Mouse (Mus musculus): ENCODE measurements around the gene Pgp. TPM values are rescaled to one million over a fixed set of nuclear protein-coding genes. Genes with fewer than 3 reads are reported as not detected.
A peak's percentile ranks its signal among the peaks of the same experiment; 100 is the strongest.

Gene Pgp
- total and polyA plus RNA-seq, 2 experiments from 2014 or later: 74.1 to 94.1 TPM

DNA sequence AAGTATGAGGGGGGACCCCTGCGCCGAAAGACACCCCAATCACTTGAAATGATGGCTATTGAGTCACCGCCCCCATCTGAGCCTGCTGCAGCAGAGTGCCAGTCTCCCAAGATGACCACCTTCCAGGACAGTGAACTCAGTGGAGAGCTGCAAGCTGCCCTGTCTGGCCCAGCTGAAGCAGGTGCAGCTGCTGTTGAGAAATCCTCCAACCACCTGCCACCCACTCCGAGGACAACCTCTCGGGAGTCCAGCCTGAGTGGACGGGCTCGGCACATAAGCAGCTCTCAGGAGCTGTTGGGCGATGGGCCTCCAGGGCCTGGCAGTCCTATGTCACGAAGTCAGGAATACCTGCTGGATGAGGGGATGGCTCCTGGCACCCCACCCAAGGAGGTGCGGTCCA lies 33.9 kb downstream of the Pgp start:
- no peak for TF ChIP-seq CTCF (IDR thresholded peaks at IDR 0.05; ENCODE audit: low read depth)

DNA sequence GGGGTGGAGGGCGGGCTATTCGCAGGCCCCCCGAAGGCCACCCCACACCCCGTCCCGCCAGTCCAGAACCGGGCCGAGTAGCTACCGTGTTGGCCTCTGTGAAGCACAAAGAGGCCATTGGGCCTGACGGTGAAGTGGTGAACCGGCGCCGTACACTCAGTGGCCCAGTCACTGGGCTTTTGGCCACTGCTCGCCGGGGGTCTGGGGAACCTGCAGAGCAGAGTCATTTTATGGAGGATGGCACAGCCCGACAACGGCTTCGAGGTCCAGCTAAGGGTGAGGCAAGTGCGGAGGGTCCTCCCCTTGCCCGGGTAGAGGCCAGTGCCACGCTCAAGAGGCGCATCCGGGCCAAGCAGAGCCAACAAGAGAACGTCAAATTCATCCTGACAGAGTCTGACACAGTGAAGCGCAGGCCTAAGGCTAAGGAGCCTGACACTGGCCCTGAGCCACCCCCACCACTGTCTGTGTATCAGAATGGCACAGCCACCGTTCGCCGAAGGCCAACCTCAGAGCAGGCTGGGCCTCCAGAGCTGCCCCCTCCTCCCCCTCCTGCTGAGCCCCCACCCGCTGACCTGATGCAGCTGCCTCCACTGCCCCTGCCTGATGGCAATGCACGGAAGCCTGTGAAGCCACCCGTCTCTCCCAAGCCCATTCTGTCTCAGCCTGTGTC lies 35.2 kb downstream of the Pgp start:
- no peak overlapping the region for H3K4me2 ChIP-seq (ENCODE audit: low read depth, low read length)
- peak overlapping the region; percentile 21; the same call in 1 of the 2 replicates for H3K9ac ChIP-seq (replicated peaks; ENCODE audit: low read length)
- 0 out of 2 replicates have a peak, but pooled peaks cover 2% of the 10 kb centered on the region for H3K4me1 ChIP-seq (ENCODE audit: insufficient read depth, low read length)
- 78% methylated on average over 30 of the region's 30 CpGs for WGBS
- peak overlapping the region; percentile 67 for H3K27ac ChIP-seq
- no peak overlapping the region for H3K4me3 ChIP-seq (ENCODE audit: low read length)
- DNase-seq (ENCODE audit: low spot score) (no peak), ATAC-seq (no peak)
- no peaks in the 10 kb centered on the region for H3K9me3 ChIP-seq (ENCODE audit: low read length)
- no peak for TF ChIP-seq CTCF (IDR thresholded peaks at IDR 0.05; ENCODE audit: low read depth)
- peaks cover 60% of the 10 kb centered on the region for H3K36me3 ChIP-seq (ENCODE audit: insufficient read depth, low read length)
- H3K27me3 ChIP-seq (ENCODE audit: insufficient read depth, low read length): no peaks in the 10 kb centered on the region

More for the DNA sequence above, 33.9 kb downstream of the Pgp start:
- Histone ChIP-seq H3K9me3 (ENCODE audit: low read length) (no peaks in the 10 kb centered on the region), H3K9ac (replicated peaks; ENCODE audit: low read length) (no peak overlapping the region), H3K4me2 (ENCODE audit: low read depth, low read length) (no peak overlapping the region), H3K4me1 (ENCODE audit: insufficient read depth, low read length) (0 out of 2 replicates have a peak, but pooled peaks cover 2% of the 10 kb centered on the region), H3K27me3 (ENCODE audit: insufficient read depth, low read length) (no peaks in the 10 kb centered on the region), H3K4me3 (ENCODE audit: low read length) (no peak overlapping the region), H3K36me3 (ENCODE audit: insufficient read depth, low read length) (peaks cover 60% of the 10 kb centered on the region), H3K27ac (no peak overlapping the region)
- DNase-seq (ENCODE audit: low spot score) (no peak), ATAC-seq (no peak)
- WGBS: 90% methylated on average over 10 of the region's 10 CpGs

DNA sequence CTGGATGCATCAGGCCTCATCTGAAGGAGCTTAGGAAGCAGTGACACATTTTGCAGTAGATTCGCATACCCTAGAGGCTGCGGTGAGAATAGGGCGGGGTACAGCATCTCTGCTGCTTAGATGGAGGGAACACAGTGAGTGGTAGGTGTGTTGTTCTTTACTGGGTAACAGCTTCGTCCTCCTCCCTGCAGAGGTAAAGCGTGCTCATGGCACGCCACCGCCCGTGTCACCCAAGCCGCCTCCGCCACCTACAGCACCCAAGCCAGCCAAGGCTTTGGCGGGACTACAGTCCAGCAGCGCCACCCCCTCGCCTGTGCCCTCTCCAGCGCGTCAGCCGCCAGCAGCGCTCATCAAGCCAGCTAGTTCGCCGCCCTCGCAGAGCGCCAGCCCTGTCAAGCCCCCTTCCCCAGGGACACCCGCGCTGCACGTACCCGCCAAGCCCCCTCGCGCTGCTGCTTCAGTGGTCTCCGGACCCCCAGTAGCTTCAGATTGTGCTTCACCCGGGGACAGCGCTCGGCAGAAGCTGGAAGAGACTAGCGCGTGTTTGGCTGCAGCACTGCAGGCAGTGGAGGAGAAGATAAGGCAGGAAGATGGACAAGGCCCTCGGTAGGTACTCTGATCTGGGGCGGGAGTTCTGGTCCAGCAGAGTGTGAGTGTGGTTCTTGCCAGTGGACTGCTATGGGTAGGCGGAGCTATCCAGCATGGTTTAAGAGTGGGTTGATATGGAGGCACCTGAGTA lies 36.3 kb downstream of the Pgp start:
- no peak for TF ChIP-seq CTCF (IDR thresholded peaks at IDR 0.05; ENCODE audit: low read depth)
- Histone ChIP-seq H3K9ac (replicated peaks; ENCODE audit: low read length) (peak overlapping the region; percentile 21; the same call in 1 of the 2 replicates), H3K9me3 (ENCODE audit: low read length) (no peaks in the 10 kb centered on the region), H3K27ac (peak overlapping the region; percentile 67), H3K4me2 (ENCODE audit: low read depth, low read length) (0 out of 2 replicates have a peak overlapping the region, but pooled peaks have one; percentile 6), H3K36me3 (ENCODE audit: insufficient read depth, low read length) (peaks cover 60% of the 10 kb centered on the region), H3K27me3 (ENCODE audit: insufficient read depth, low read length) (no peaks in the 10 kb centered on the region), H3K4me3 (ENCODE audit: low read length) (no peak overlapping the region), H3K4me1 (ENCODE audit: insufficient read depth, low read length) (0 out of 2 replicates have a peak, but pooled peaks cover 2% of the 10 kb centered on the region)
- peak; percentile 59 for DNase-seq (ENCODE audit: low spot score)
- ATAC-seq: peak; percentile 33
- 34% methylated on average over 36 of the region's 36 CpGs for WGBS

DNA sequence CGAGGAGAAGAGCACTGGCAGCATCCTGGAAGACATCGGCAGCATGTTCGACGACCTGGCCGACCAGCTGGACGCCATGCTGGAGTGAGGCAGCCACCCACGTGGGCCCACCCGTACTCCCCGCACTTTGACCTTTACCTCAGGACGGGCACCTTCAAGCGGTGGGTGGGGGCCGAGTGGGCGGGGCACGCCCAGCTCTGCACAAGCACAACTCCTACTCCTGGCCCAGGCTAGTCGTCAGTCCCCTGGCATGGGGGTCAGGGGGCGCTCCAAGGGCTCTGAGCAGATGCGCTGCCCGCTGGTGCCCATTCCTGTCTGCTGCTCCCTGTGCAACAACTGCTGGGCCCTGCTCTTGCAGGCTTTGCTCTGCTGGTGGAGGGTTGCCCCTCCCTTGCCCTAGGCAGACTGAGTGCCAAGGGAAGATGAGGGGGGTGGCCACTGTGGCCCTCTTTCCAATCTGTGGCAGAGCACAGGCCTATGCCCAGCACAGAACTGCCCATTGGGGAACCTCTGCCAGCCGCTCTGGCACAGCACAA lies 37.0 kb downstream of the Pgp start:
- H3K27me3 ChIP-seq (ENCODE audit: insufficient read depth, low read length): no peaks in the 10 kb centered on the region
- DNase-seq (ENCODE audit: low spot score) (no peak), ATAC-seq (peak; percentile 16; the same call in 1 of the 2 replicates)
- no peak overlapping the region for H3K4me2 ChIP-seq (ENCODE audit: low read depth, low read length)
- no peak for TF ChIP-seq CTCF (IDR thresholded peaks at IDR 0.05; ENCODE audit: low read depth)
- H3K4me1 ChIP-seq (ENCODE audit: insufficient read depth, low read length): 0 out of 2 replicates have a peak, but pooled peaks cover 2% of the 10 kb centered on the region
- H3K9ac ChIP-seq (replicated peaks; ENCODE audit: low read length): no peak overlapping the region
- H3K9me3 ChIP-seq (ENCODE audit: low read length): no peaks in the 10 kb centered on the region
- WGBS: 44% methylated on average over 15 of the region's 19 CpGs
- H3K36me3 ChIP-seq (ENCODE audit: insufficient read depth, low read length): peaks cover 60% of the 10 kb centered on the region
- no peak overlapping the region for H3K4me3 ChIP-seq (ENCODE audit: low read length)
- H3K27ac ChIP-seq: peak overlapping the region; percentile 67; the same call in 1 of the 2 replicates

DNA sequence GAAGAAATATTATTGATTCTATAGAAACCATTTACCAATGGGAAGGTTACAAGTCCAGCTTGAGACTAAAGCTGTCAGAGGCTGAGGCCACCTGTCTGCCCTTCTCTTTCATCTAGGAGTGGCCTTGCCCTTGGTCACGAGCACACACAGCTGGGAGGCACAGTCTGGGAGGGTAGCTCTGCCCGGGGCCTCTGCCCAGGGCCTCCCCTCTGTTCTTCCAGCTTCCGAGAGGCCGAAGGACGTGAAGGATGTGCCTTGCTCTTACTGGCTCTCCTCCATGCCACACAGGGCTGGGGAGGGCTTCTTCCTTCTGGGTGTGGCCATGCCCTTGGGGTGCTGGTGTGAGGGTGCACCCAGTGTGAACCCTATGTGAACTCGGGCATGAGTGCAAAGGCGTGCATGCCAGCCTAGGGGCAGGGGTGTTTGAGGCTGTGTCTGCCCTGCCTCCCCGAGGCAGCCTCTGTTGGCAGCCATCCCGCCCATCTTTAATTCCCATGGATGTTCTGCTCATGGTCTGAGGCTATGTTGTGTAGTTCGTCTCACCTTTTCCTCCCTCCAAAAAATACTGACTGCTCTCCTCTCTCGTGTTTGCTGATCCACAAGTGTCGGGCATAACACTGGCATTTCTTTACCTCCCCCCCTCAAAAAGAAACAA lies 37.7 kb downstream of the Pgp start:
- no peak for DNase-seq (ENCODE audit: low spot score)
- H3K27me3 ChIP-seq (ENCODE audit: insufficient read depth, low read length): no peaks in the 10 kb centered on the region
- peaks cover 54% of the 10 kb centered on the region for H3K36me3 ChIP-seq (ENCODE audit: insufficient read depth, low read length)
- no peak for ATAC-seq
- 0 out of 2 replicates have a peak, but pooled peaks cover 2% of the 10 kb centered on the region for H3K4me1 ChIP-seq (ENCODE audit: insufficient read depth, low read length)
- 69% methylated on average over 12 of the region's 12 CpGs for WGBS
- H3K27ac ChIP-seq: peak overlapping the region; percentile 12; the same call in 1 of the 2 replicates
- TF ChIP-seq CTCF (IDR thresholded peaks at IDR 0.05; ENCODE audit: low read depth): no peak
- H3K4me2 ChIP-seq (ENCODE audit: low read depth, low read length): no peak overlapping the region
- no peak overlapping the region for H3K4me3 ChIP-seq (ENCODE audit: low read length)
- H3K9ac ChIP-seq (replicated peaks; ENCODE audit: low read length): no peak overlapping the region
- no peaks in the 10 kb centered on the region for H3K9me3 ChIP-seq (ENCODE audit: low read length)

DNA sequence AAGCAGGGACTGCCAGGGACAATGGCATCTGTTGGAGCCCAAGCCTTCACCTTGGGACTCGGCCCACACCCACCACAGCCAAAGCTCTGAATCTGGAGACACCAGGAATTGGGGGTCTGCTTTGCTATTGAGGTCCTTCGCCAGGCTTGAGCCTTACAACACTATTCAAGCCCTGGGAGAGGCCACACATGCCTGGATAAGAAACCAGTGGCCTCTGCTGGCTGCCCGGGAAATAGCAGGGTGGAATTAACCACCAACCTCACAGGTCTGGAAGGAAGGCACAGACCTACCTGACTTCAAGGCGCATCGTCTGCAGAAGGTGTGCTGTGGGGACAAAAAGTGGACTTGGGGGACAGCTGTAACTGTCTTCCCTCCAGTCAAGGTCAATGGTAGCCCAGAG lies 43.4 kb downstream of the Pgp start:
- H3K27ac ChIP-seq: no peak overlapping the region
- TF ChIP-seq CTCF (IDR thresholded peaks at IDR 0.05; ENCODE audit: low read depth): peak; percentile 85
- no peak overlapping the region for H3K4me3 ChIP-seq (ENCODE audit: low read length)
- H3K27me3 ChIP-seq (ENCODE audit: insufficient read depth, low read length): no peaks in the 10 kb centered on the region
- H3K9me3 ChIP-seq (ENCODE audit: low read length): no peaks in the 10 kb centered on the region
- H3K4me2 ChIP-seq (ENCODE audit: low read depth, low read length): no peak overlapping the region
- ATAC-seq (peak; percentile 77), DNase-seq (ENCODE audit: low spot score) (peak; percentile 78)
- H3K9ac ChIP-seq (replicated peaks; ENCODE audit: low read length): no peak overlapping the region
- 57% methylated on average over 5 of the region's 5 CpGs for WGBS
- H3K36me3 ChIP-seq (ENCODE audit: insufficient read depth, low read length): peaks cover 73% of the 10 kb centered on the region
- no peaks in the 10 kb centered on the region for H3K4me1 ChIP-seq (ENCODE audit: insufficient read depth, low read length)

Data from hindbrain, postnatal 0 days (tissue).